Mouse (Mus musculus) frontal cortex, postnatal 25 days (tissue): ENCODE measurements around the gene Slc17a7.
A peak's percentile ranks its signal among the peaks of the same experiment; 100 is the strongest.
"Not testable (repeated sequence)": the region's sequence is repeated elsewhere in the genome, so short reads cannot be mapped to it uniquely, and the experiment has no call there.

Source experiments
- DNase-seq, 2 experiments: peaks; one replicate each; pipeline ENCODE4 v3.0.0; 2022; ENCODE audit warnings: low spot score in 2 of 2

The Slc17a7 gene

GRCm38 (mm10) chr7:45163735-45164490, at the start of gene Slc17a7:
Gene Slc17a7, plus strand, starts transcription at chr7:45163949.
- no peak for DNase-seq

GRCm38 (mm10) chr7:45117566-45117965, 46.2 kb upstream of the Slc17a7 start:
- DNase-seq = no peak

GRCm38 (mm10) chr7:45118336-45118735, 45.4 kb upstream of the Slc17a7 start:
- no peak for DNase-seq

GRCm38 (mm10) chr7:45119780-45120709, 43.7 kb upstream of the Slc17a7 start:
- DNase-seq = no peak

GRCm38 (mm10) chr7:45121404-45121803, 42.3 kb upstream of the Slc17a7 start:
- DNase-seq = no peak

- DNase-seq = no peak
Measured at GRCm38 (mm10) chr7:45121966-45122365, 41.8 kb upstream of the Slc17a7 start.

- no peak for DNase-seq
Measured at GRCm38 (mm10) chr7:45122561-45123185, 41.1 kb upstream of the Slc17a7 start.

GRCm38 (mm10) chr7:45123186-45123570, 40.6 kb upstream of the Slc17a7 start:
- DNase-seq = no peak

- peak; percentile 94 to 97 for DNase-seq
Measured at GRCm38 (mm10) chr7:45124224-45125143, 39.3 kb upstream of the Slc17a7 start, which contains the start of gene Rps11. Gene Rps11, minus strand, starts transcription at chr7:45124439.

- DNase-seq = no peak
Measured at GRCm38 (mm10) chr7:45125144-45125600, 38.6 kb upstream of the Slc17a7 start.

GRCm38 (mm10) chr7:45125649-45126048, 38.1 kb upstream of the Slc17a7 start:
- DNase-seq = not testable (repeated sequence)

GRCm38 (mm10) chr7:45126147-45126843, 37.5 kb upstream of the Slc17a7 start:
- no peak for DNase-seq

GRCm38 (mm10) chr7:45126844-45127699, 36.7 kb upstream of the Slc17a7 start:
- DNase-seq = no peak

- no peak for DNase-seq
Measured at GRCm38 (mm10) chr7:45127700-45128224, 36.0 kb upstream of the Slc17a7 start.

GRCm38 (mm10) chr7:45128624-45129246, 35.0 kb upstream of the Slc17a7 start, which contains the start of gene Rpl13a:
Gene Rpl13a, minus strand, starts transcription at chr7:45128761.
- DNase-seq = peak; percentile 97

- no peak for DNase-seq
Measured at GRCm38 (mm10) chr7:45129318-45129717, 34.4 kb upstream of the Slc17a7 start.

- no peak for DNase-seq
Measured at GRCm38 (mm10) chr7:45129776-45130512, 33.8 kb upstream of the Slc17a7 start.

GRCm38 (mm10) chr7:45131850-45132249, 31.9 kb upstream of the Slc17a7 start:
- DNase-seq = no peak
